Mouse (Mus musculus): ENCODE measurements around the gene Cep170b. TPM values are rescaled to one million over a fixed set of nuclear protein-coding genes. Genes with fewer than 3 reads are reported as not detected.

The Cep170b gene
- total and polyA plus RNA-seq, 2 experiments from 2014 or later, result 39.0 to 118 TPM

DNA sequence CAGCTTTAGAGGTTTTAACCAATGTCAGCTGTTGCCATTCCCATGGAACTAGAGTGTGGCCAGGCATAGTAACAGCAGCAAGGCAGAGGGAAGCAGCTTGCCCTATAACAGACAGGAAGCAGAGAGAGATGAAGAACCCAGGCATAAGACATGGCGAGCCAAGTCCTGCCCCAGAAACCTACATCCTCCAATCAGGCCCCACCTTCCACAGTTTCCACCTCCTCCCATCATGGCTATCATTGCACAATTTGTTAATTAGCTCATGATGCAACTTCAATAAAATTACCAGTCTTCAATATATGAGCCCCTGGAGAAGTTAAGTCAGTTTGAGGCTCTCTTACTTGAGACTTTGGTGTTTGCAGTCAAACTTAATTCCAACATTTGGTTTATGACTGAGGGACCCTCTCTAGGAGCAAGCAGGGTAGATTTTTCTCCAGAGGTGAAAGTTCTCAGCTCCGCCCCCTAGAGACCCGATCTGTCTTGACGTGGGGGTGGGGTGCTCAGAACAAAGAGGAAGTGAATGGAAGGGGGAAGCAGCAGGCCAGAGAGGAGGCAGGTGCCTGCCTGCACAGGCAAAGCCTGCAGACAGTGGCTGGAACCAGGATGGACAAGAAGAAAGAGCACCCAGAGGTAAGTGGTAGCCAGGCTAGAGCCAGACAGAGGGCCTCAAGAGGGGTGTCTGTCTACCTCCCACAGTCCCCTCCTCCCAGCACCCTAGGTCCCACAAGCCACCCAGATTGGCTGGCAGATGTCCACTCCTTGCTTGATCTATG, 40.1 kb downstream of the Cep170b start, which contains the start of gene Pld4:
Pld4 (plus strand) TSS at position 502 of the 773 bp plus-strand sequence.
- no peaks in the 10 kb centered on the region for H3K27me3 ChIP-seq (ENCODE audit: insufficient read depth, low read length)
- no peak within 1 kb of the TSS for H3K9ac ChIP-seq (replicated peaks; ENCODE audit: low read length)
- 50% methylated on average over 4 of the region's 4 CpGs for WGBS
- 0 out of 2 replicates have a peak, but pooled peaks cover 4% of the 10 kb centered on the region for H3K9me3 ChIP-seq (ENCODE audit: low read length)
- DNase-seq (ENCODE audit: low spot score), result no peak
- no peak for ATAC-seq
- H3K4me2 ChIP-seq (ENCODE audit: low read depth, low read length), result no peak within 1 kb of the TSS
- H3K27ac ChIP-seq, result no peak within 1 kb of the TSS
- H3K36me3 ChIP-seq (ENCODE audit: insufficient read depth, low read length), result no peaks in the 10 kb centered on the region
- H3K4me1 ChIP-seq (ENCODE audit: insufficient read depth, low read length), result no peaks in the 10 kb centered on the region
- no peak within 1 kb of the TSS for H3K4me3 ChIP-seq (ENCODE audit: low read length)
- TF ChIP-seq CTCF (IDR thresholded peaks at IDR 0.05; ENCODE audit: low read depth), result no peak

DNA sequence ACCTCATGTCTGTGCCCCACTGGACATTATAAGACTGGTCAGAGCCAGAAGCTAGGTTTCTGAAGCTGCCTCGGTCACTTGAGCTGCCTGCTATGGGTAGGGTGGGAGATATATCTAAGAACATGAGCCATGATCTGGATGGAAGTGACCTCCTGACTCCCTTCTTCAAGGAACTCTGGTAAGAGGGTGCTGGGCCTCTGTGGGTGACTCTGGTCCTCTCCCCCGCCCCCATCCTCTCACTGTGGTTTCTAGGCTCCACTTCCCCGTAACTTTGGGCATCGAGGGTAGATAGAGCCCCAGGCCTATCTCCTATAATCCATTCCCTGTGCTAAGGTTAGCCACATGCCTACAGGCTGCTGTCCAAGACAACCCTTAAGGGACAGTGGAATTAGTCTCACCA, 41.2 kb downstream of the Cep170b start:
- Histone ChIP-seq H3K27me3 (ENCODE audit: insufficient read depth, low read length) (no peaks in the 10 kb centered on the region), H3K4me1 (ENCODE audit: insufficient read depth, low read length) (no peaks in the 10 kb centered on the region), H3K9ac (replicated peaks; ENCODE audit: low read length) (no peak overlapping the region), H3K9me3 (ENCODE audit: low read length) (0 out of 2 replicates have a peak, but pooled peaks cover 4% of the 10 kb centered on the region), H3K4me3 (ENCODE audit: low read length) (no peak overlapping the region), H3K27ac (no peak overlapping the region), H3K4me2 (ENCODE audit: low read depth, low read length) (no peak overlapping the region), H3K36me3 (ENCODE audit: insufficient read depth, low read length) (no peaks in the 10 kb centered on the region)
- no peak for TF ChIP-seq CTCF (IDR thresholded peaks at IDR 0.05; ENCODE audit: low read depth)
- ATAC-seq (no peak), DNase-seq (ENCODE audit: low spot score) (no peak)
- WGBS, result 92% methylated on average over 4 of the region's 4 CpGs

DNA sequence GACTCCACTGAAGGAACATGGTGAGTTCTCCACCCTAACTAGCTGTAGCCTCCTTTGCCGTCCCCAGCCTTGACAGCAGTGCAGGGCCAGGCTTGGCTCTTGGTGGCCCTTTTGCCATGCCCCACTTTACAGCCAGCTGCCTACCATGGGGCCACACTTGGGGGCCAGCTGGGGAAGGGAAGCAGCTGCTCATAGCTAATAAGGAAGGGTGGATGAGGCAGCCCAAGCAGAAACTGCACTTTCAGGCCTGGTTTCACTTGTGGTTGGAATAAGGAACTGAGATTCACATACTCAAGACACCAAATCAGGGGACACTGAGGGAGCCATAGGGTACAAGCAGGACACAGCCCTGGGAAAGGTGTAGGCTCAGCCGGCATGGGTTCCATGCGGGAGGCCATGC, 41.8 kb downstream of the Cep170b start:
- ATAC-seq (no peak), DNase-seq (ENCODE audit: low spot score) (no peak)
- no peaks in the 10 kb centered on the region for H3K36me3 ChIP-seq (ENCODE audit: insufficient read depth, low read length)
- H3K9ac ChIP-seq (replicated peaks; ENCODE audit: low read length), result no peak overlapping the region
- H3K4me2 ChIP-seq (ENCODE audit: low read depth, low read length), result no peak overlapping the region
- no peak overlapping the region for H3K27ac ChIP-seq
- H3K27me3 ChIP-seq (ENCODE audit: insufficient read depth, low read length), result no peaks in the 10 kb centered on the region
- no peaks in the 10 kb centered on the region for H3K9me3 ChIP-seq (ENCODE audit: low read length)
- TF ChIP-seq CTCF (IDR thresholded peaks at IDR 0.05; ENCODE audit: low read depth), result no peak
- no peaks in the 10 kb centered on the region for H3K4me1 ChIP-seq (ENCODE audit: insufficient read depth, low read length)
- no peak overlapping the region for H3K4me3 ChIP-seq (ENCODE audit: low read length)
- WGBS, result 89% methylated on average over 3 of the region's 3 CpGs

DNA sequence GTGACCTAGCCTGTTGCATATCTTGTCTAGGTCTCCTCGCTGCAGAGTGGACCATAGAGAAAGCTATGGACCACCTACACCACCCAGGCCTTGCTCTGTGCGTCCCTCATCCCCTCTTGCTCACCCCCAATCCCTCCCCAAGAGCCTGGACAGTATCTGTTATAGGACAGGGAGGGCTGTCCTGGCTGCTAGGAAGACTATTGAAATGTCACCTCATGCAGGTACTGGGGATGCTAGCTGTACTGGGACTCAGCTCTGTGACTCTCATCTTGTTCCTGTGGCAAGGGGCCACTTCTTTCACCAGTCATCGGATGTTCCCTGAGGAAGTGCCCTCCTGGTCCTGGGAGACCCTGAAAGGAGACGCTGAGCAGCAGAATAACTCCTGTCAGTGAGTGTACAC, 42.9 kb downstream of the Cep170b start:
- TF ChIP-seq CTCF (IDR thresholded peaks at IDR 0.05; ENCODE audit: low read depth), result no peak
- DNase-seq (ENCODE audit: low spot score), result no peak
- no peaks in the 10 kb centered on the region for H3K9me3 ChIP-seq (ENCODE audit: low read length)
- no peak overlapping the region for H3K27ac ChIP-seq
- H3K27me3 ChIP-seq (ENCODE audit: insufficient read depth, low read length), result no peaks in the 10 kb centered on the region
- H3K36me3 ChIP-seq (ENCODE audit: insufficient read depth, low read length), result no peaks in the 10 kb centered on the region
- H3K4me3 ChIP-seq (ENCODE audit: low read length), result no peak overlapping the region
- 83% methylated on average over 4 of the region's 4 CpGs for WGBS
- H3K9ac ChIP-seq (replicated peaks; ENCODE audit: low read length), result no peak overlapping the region
- ATAC-seq, result no peak
- H3K4me1 ChIP-seq (ENCODE audit: insufficient read depth, low read length), result no peaks in the 10 kb centered on the region
- H3K4me2 ChIP-seq (ENCODE audit: low read depth, low read length), result no peak overlapping the region

DNA sequence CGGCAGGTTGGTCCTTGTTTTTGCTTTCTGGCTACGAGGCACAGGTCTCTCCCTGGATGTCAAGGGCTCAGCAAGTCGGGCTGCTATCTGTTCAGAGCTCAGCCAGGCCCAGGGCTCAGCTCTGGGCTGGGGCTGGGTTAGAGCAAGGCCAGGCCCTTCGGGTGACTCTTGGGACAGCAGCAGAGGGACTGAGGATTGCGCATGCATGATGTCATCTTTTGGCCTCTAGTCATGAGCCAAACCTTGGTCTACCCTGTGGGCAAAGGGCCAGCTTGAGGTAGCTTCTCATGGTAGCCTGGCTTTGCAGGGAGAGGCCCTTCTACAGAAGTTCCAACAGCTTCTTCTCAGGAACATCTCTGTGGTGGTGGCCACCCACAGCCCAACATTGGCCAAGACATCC, 43.9 kb downstream of the Cep170b start:
- H3K36me3 ChIP-seq (ENCODE audit: insufficient read depth, low read length), result no peaks in the 10 kb centered on the region
- no peak for ATAC-seq
- H3K27ac ChIP-seq, result no peak overlapping the region
- no peaks in the 10 kb centered on the region for H3K9me3 ChIP-seq (ENCODE audit: low read length)
- H3K4me3 ChIP-seq (ENCODE audit: low read length), result no peak overlapping the region
- WGBS, result 80% methylated on average over 5 of the region's 5 CpGs
- H3K9ac ChIP-seq (replicated peaks; ENCODE audit: low read length), result no peak overlapping the region
- H3K27me3 ChIP-seq (ENCODE audit: insufficient read depth, low read length), result no peaks in the 10 kb centered on the region
- H3K4me2 ChIP-seq (ENCODE audit: low read depth, low read length), result no peak overlapping the region
- H3K4me1 ChIP-seq (ENCODE audit: insufficient read depth, low read length), result no peaks in the 10 kb centered on the region
- TF ChIP-seq CTCF (IDR thresholded peaks at IDR 0.05; ENCODE audit: low read depth), result no peak
- no peak for DNase-seq (ENCODE audit: low spot score)

DNA sequence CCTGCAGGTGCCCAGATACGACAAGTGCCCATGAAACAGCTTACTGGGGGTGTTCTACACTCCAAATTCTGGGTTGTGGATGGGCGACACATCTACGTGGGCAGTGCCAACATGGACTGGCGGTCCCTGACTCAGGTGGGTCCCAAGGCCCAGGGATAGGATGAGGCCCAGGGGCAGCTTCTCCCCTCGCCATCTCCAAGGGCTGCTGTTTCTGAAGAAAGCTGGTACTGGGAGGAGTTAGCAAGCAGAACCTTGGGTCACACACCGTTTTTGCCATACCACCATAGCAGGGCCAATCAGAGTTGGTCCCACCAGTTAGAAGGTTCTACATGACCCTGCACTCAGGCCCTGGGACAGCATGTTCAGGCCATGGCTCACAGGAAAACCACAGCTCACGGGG, 44.7 kb downstream of the Cep170b start:
- no peaks in the 10 kb centered on the region for H3K27me3 ChIP-seq (ENCODE audit: insufficient read depth, low read length)
- no peak overlapping the region for H3K4me2 ChIP-seq (ENCODE audit: low read depth, low read length)
- H3K27ac ChIP-seq, result no peak overlapping the region
- H3K36me3 ChIP-seq (ENCODE audit: insufficient read depth, low read length), result no peaks in the 10 kb centered on the region
- no peak overlapping the region for H3K9ac ChIP-seq (replicated peaks; ENCODE audit: low read length)
- 93% methylated on average over 7 of the region's 7 CpGs for WGBS
- no peaks in the 10 kb centered on the region for H3K9me3 ChIP-seq (ENCODE audit: low read length)
- H3K4me1 ChIP-seq (ENCODE audit: insufficient read depth, low read length), result no peaks in the 10 kb centered on the region
- TF ChIP-seq CTCF (IDR thresholded peaks at IDR 0.05; ENCODE audit: low read depth), result no peak
- no peak overlapping the region for H3K4me3 ChIP-seq (ENCODE audit: low read length)
- DNase-seq (ENCODE audit: low spot score), result no peak
- no peak for ATAC-seq

DNA sequence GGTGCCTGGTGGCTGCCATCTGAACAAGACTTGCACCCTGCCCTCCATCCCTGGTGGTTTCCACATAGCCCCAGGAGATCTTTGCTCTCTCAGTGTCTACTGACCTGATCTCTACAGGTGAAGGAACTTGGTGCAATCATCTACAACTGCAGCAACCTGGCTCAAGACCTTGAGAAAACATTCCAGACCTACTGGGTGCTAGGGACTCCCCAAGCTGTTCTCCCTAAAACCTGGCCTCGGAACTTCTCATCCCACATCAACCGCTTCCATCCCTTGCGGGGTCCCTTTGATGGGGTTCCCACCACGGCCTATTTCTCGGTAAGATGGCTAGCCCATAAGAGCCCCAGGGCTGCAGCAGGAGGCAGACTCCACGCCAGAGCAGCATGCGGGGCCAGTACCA, 46.3 kb downstream of the Cep170b start:
- Histone ChIP-seq H3K27me3 (ENCODE audit: insufficient read depth, low read length) (no peaks in the 10 kb centered on the region), H3K4me2 (ENCODE audit: low read depth, low read length) (no peak overlapping the region), H3K27ac (no peak overlapping the region), H3K36me3 (ENCODE audit: insufficient read depth, low read length) (no peaks in the 10 kb centered on the region), H3K4me1 (ENCODE audit: insufficient read depth, low read length) (no peaks in the 10 kb centered on the region), H3K9ac (replicated peaks; ENCODE audit: low read length) (no peak overlapping the region), H3K9me3 (ENCODE audit: low read length) (no peaks in the 10 kb centered on the region), H3K4me3 (ENCODE audit: low read length) (no peak overlapping the region)
- no peak for TF ChIP-seq CTCF (IDR thresholded peaks at IDR 0.05; ENCODE audit: low read depth)
- DNase-seq (ENCODE audit: low spot score), result no peak
- ATAC-seq, result no peak
- WGBS, result 86% methylated on average over 7 of the region's 7 CpGs
